Mouse (Mus musculus) E14TG2a.4 (cell line): ENCODE measurements at regions not wholly inside any gene's neighbourhood (a gene's known extent, or its start where the extent isn't known, plus 50 kb on each side); places are given as distances from the start of the nearest gene placed in this dataset.

Experiments used
- CTCF ChIP-seq: conservative IDR thresholded peaks from 2 replicates; pipeline ENCODE4 v1.5.1; 2014; ENCODE audit warnings: low read length
- NANOG ChIP-seq: IDR thresholded peaks from 2 replicates; pipeline ENCODE4 v1.6.1; 2014; ENCODE audit warnings: borderline replicate concordance, low read length, mixed read lengths
- POU5F1 ChIP-seq: IDR thresholded peaks from 2 replicates; pipeline ENCODE4 v1.6.1; 2014; ENCODE audit warnings: low read length, borderline replicate concordance

- no peak for TF ChIP-seq CTCF
- no peak for TF ChIP-seq POU5F1
- no peak for TF ChIP-seq NANOG
These were observed 301.9 kb upstream of the Noct start for GRCm38 (mm10) chr3:50922347-50922746.
